11 mouse cellular contexts compared by ENCODE assay signal in genomic region chr8:113687889-113688542, GRCm38 (mm10). TPM values are rescaled to one million over a fixed set of nuclear protein-coding genes. Genes with fewer than 3 reads are reported as not detected.
A peak's percentile ranks its signal among the peaks of the same experiment; 100 is the strongest.
DNase-seq lines count a peak whose midpoint lies in the region; TF ChIP-seq lines count a peak whose summit lies in the region.
"Had no signal": no experiment of that assay in that cellular context is flagged by ENCODE, and none has a peak within 500 bp of the region (broad histone marks: within the 10 kb centered on the region; RNA-seq: fewer than 3 reads in every experiment).

No protein-coding gene starts in this region.

- no peaks in the 10 kb centered on the region for H3K27me3 ChIP-seq in kidney, adult 2 months (replicated peaks; ENCODE audit: control insufficient read depth, insufficient read depth, low read length)

- TF ChIP-seq CTCF in kidney, adult 2 months (conservative IDR thresholded peaks at IDR 0.05; ENCODE audit: insufficient read depth, insufficient read length, low read depth, low read length) = no peak
- no peak for TF ChIP-seq CTCF in brain, embryonic 14.5 days (IDR thresholded peaks at IDR 0.05; ENCODE audit: borderline replicate concordance, extremely low read depth, insufficient read depth, insufficient read length)

- H3K4me1 ChIP-seq in kidney, adult 2 months (ENCODE audit: control insufficient read depth, insufficient read depth, low read length) = no peaks in the 10 kb centered on the region

- no peak overlapping the region for H3K4me3 ChIP-seq in kidney, adult 2 months (ENCODE audit: insufficient read depth, low read depth, low read length)
- H3K4me3 ChIP-seq: heart, adult 2 months had no signal

- H3K27ac ChIP-seq in kidney, adult 2 months (ENCODE audit: insufficient read depth, low read depth, low read length) = no peak overlapping the region
- H3K27ac ChIP-seq: heart, adult 2 months; macrophage had no signal

- TF ChIP-seq POLR2A in kidney, adult 2 months (IDR thresholded peaks at IDR 0.05; ENCODE audit: low read depth, low read length) = no peak
- TF ChIP-seq POLR2A in brain, embryonic 14.5 days (IDR thresholded peaks at IDR 0.05; ENCODE audit: borderline replicate concordance, extremely low read depth, insufficient read depth, insufficient read length, poor library complexity, severe bottlenecking) = no peak

- no peaks in the 10 kb centered on the region for H3K36me3 ChIP-seq in kidney, adult 2 months (ENCODE audit: control insufficient read depth, insufficient read depth, low read length)

- DNase-seq in kidney, adult 2 months = peak; percentile 10
- no peak for DNase-seq in kidney, postnatal 4 days
- DNase-seq in brain, embryonic 14.5 days (ENCODE audit: low read depth) = peak; percentile 79
- peak; percentile 29 to 44 for DNase-seq in cerebellum, postnatal 36 days
- DNase-seq in lung, postnatal 10 days = peak; percentile 25
- DNase-seq in thymus, postnatal 25 days = no peak
- DNase-seq in embryo, embryonic 10.5 days (ENCODE audit: low spot score) = no peak
- DNase-seq: layer of hippocampus, postnatal 36 days; thymus, postnatal 14 days had no signal

- WGBS in kidney, adult 2 months = 33% methylated on average over 17 of the region's 17 CpGs

RNA-seq across cellular contexts. Expression of gene Syce1l, which starts 45.0 kb away (rescaled TPM):
- polyA plus RNA-seq in kidney, adult 2 months (2012; rRNA removed) = 0.11 TPM in 1 of 2 replicates, not detected in the other
- 0.43 and 0.55 TPM in 2 replicates for polyA plus RNA-seq in brain, embryonic 14.5 days (2012; rRNA removed)
- polyA plus RNA-seq: heart, adult 2 months; macrophage had no signal

RNA-seq across cellular contexts. Expression of gene Mon1b, which starts 52.6 kb away (rescaled TPM):
- 7.0 and 7.2 TPM in 2 replicates for polyA plus RNA-seq in kidney, adult 2 months (2012; rRNA removed)
- polyA plus RNA-seq in brain, embryonic 14.5 days (2012; rRNA removed) = 5.2 and 11.0 TPM in 2 replicates

Comparison
In these comparisons a context has a peak if more than half of its experiments do, and no peak if none do; other contexts are left out.
1. DNase-seq: peak in kidney, adult 2 months (single experiment), brain, embryonic 14.5 days (single experiment), cerebellum, postnatal 36 days (2 of 2) and lung, postnatal 10 days (single experiment); none in kidney, postnatal 4 days (0 of 2), thymus, postnatal 25 days (single experiment) and embryo, embryonic 10.5 days (single experiment).